Mouse (Mus musculus) kidney, postnatal 4 days (tissue): ENCODE results near the gene Nosip.
A peak's percentile ranks its signal among the peaks of the same experiment; 100 is the strongest.
"Not testable (repeated sequence)": the region's sequence is repeated elsewhere in the genome, so short reads cannot be mapped to it uniquely, and the experiment has no call there.

Experiments used
- DNase-seq, 2 experiments: peaks; one replicate each; pipeline ENCODE4 v3.0.0; 2021; ENCODE audit warnings: mixed read lengths in 2 of 2

Gene Nosip

GRCm38 (mm10) chr7:45092048-45092447, 29.8 kb downstream of the Nosip start, which contains the start of gene Rcn3:
Gene Rcn3 (minus strand): TSS chr7:45092221.
- DNase-seq, result peak; percentile 93 to 96

GRCm38 (mm10) chr7:45092828-45093515, 30.7 kb downstream of the Nosip start:
- DNase-seq, result no peak

GRCm38 (mm10) chr7:45093516-45093905, 31.3 kb downstream of the Nosip start:
- peak; percentile 60 to 66 for DNase-seq

GRCm38 (mm10) chr7:45094121-45094520, 31.9 kb downstream of the Nosip start:
- peak; percentile 55 to 65 for DNase-seq

GRCm38 (mm10) chr7:45095367-45095766, 33.1 kb downstream of the Nosip start:
- DNase-seq, result no peak

- not testable (repeated sequence) for DNase-seq
Observed at GRCm38 (mm10) chr7:45095965-45096364, 33.7 kb downstream of the Nosip start.

GRCm38 (mm10) chr7:45097479-45097878, 35.2 kb downstream of the Nosip start:
- DNase-seq, result no peak

- DNase-seq, result peak in 1 of 2 experiments; percentile 49
Observed at GRCm38 (mm10) chr7:45098541-45099240, 36.5 kb downstream of the Nosip start.

GRCm38 (mm10) chr7:45100046-45100445, 37.8 kb downstream of the Nosip start:
- no peak for DNase-seq

- DNase-seq, result no peak
Observed at GRCm38 (mm10) chr7:45102441-45102840, 40.2 kb downstream of the Nosip start.

- peak; percentile 53 to 70 for DNase-seq
Observed at GRCm38 (mm10) chr7:45102940-45103585, 40.8 kb downstream of the Nosip start.

GRCm38 (mm10) chr7:45103652-45104180, 41.5 kb downstream of the Nosip start, which contains the start of gene Fcgrt:
Gene Fcgrt (minus strand): TSS chr7:45103851.
- DNase-seq, result peak; percentile 89 to 94

- no peak for DNase-seq
Observed at GRCm38 (mm10) chr7:45104941-45105340, 42.7 kb downstream of the Nosip start.

- no peak for DNase-seq
Observed at GRCm38 (mm10) chr7:45105491-45105890, 43.3 kb downstream of the Nosip start.

GRCm38 (mm10) chr7:45106441-45106840, 44.2 kb downstream of the Nosip start:
- DNase-seq, result no peak

- no peak for DNase-seq
Observed at GRCm38 (mm10) chr7:45107052-45107645, 44.9 kb downstream of the Nosip start.

- DNase-seq, result not testable (repeated sequence)
Observed at GRCm38 (mm10) chr7:45110089-45110488, 47.9 kb downstream of the Nosip start.

- DNase-seq, result no peak
Observed at GRCm38 (mm10) chr7:45111940-45112339, 49.7 kb downstream of the Nosip start.

- DNase-seq, result no peak
Observed at GRCm38 (mm10) chr7:45112529-45112928, 50.3 kb downstream of the Nosip start.

- no peak for DNase-seq
Observed at GRCm38 (mm10) chr7:45113476-45113875, 51.2 kb downstream of the Nosip start.

GRCm38 (mm10) chr7:45117566-45117965, 55.3 kb downstream of the Nosip start:
- DNase-seq, result no peak

- no peak for DNase-seq
Observed at GRCm38 (mm10) chr7:45118336-45118735, 56.1 kb downstream of the Nosip start.
